Comparison of ENCODE assay signal across 8 mouse cellular contexts in the genomic region with DNA sequence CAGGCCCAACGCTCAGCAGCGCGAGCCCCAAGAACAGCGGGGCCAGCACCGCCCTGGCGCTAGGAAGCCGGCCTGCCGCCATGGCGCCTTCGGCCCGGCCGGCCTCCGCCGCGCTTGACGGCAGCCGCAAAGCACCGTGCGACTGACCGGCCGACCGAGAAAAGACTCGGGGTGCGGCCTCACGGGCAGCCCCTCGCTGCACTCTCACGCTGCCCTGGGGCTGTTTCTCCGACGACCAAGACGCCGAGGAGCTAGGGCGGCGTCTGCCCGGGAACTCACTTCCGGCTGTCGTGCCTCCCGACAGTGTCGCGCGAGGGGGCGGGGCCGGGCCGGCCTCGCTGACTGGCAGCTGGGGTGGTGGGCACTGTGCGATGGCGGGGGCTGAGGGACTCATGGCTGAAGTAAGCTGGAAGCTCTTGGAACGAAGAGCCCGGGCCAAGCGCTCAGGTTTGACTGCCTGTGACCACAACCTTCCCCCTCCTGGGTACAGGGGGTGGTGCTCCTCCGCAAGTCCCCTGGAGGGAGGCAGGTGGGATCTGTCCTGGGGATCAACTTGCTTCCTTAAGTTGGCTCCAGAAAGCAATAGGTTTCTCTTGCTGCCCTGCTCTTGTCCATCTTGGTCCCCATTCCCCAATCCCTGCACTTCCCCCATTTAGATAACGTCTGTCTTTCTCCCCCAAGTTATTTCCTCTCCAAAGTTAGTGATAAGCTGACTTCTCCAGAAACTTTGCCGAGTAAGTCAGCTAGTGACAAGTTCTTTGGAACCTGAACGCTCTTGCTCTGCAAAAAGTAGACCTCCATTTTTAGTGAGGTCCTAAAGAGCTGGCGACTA. TPM values are rescaled to one million over a fixed set of nuclear protein-coding genes. Genes with fewer than 3 reads are reported as not detected.
DNase-seq lines count a peak whose midpoint lies in the region; ATAC-seq and TF ChIP-seq lines count a peak whose summit lies in the region.

A gene (minus strand): TSS at position 265 of the 832 bp plus-strand sequence.
A gene (plus strand): TSS at position 303 of the 832 bp plus-strand sequence.

- under 1% methylated on average over 54 of the region's 54 CpGs for WGBS in forebrain, embryonic 15.5 days
- WGBS in lung, adult 2 months, result 1% methylated on average over 53 of the region's 54 CpGs

- DNase-seq in ES-CJ7 (ENCODE audit: low read depth, low spot score), result peak; percentile 97
- peak; percentile 82 for DNase-seq in cerebellum, adult 11 months
- peak; percentile 78 for DNase-seq in heart, postnatal 25 days (ENCODE audit: low spot score)
- DNase-seq in layer of hippocampus, adult 18-20 months (ENCODE audit: low spot score in 2 of 2), result peak; percentile 85 to 92
- peak; percentile 95 for DNase-seq in lung, adult 2 months
- peak; percentile 85 to 86 for DNase-seq in thymus, adult 18-20 months

- peaks cover 19% of the 10 kb centered on the region for H3K4me1 ChIP-seq in forebrain, embryonic 15.5 days
- H3K4me1 ChIP-seq in lung, adult 2 months (ENCODE audit: control insufficient read depth, insufficient read depth, low read length), result peaks cover 9% of the 10 kb centered on the region

- ATAC-seq in forebrain, embryonic 15.5 days (replicated peaks), result peak; percentile 98
- ATAC-seq in neutrophil, adult 5-6 weeks (ENCODE audit: extremely low read depth, insufficient number of reproducible peaks, low FRiP score, poor library complexity, severe bottlenecking), result peak; percentile 83

- peak within 1 kb of the TSS; percentile 97 for H3K27ac ChIP-seq in forebrain, embryonic 15.5 days (replicated peaks)

- peak within 1 kb of the TSS; percentile 92 for H3K9ac ChIP-seq in forebrain, embryonic 15.5 days (replicated peaks)

- intact Hi-C loops in heart, postnatal 25 days (cut with DNase I), result no loop called here

- H3K36me3 ChIP-seq in forebrain, embryonic 15.5 days, result peaks cover 12% of the 10 kb centered on the region; the same call in 1 of the 2 replicates

- no peak for TF ChIP-seq CTCF in lung, adult 2 months (IDR thresholded peaks at IDR 0.05; ENCODE audit: insufficient read depth, low read length)

- peak within 1 kb of the TSS; percentile 91 for H3K4me3 ChIP-seq in forebrain, embryonic 15.5 days
- peak within 1 kb of the TSS; percentile 80 for H3K4me3 ChIP-seq in lung, adult 2 months (replicated peaks; ENCODE audit: extremely low read depth, low read depth, low read length)

- peak within 1 kb of the TSS; percentile 77 for H3K4me2 ChIP-seq in forebrain, embryonic 15.5 days (replicated peaks)

- H3K9me3 ChIP-seq in forebrain, embryonic 15.5 days, result no peaks in the 10 kb centered on the region

- H3K27me3 ChIP-seq in forebrain, embryonic 15.5 days, result no peaks in the 10 kb centered on the region

- TF ChIP-seq POLR2A in lung, adult 2 months (IDR thresholded peaks at IDR 0.05; ENCODE audit: borderline replicate concordance, extremely low read depth, low read depth, low read length), result peak; percentile 73

RNA-seq across cellular contexts. Expression of the first gene that starts in this region (rescaled TPM):
- polyA plus RNA-seq in forebrain, embryonic 15.5 days (2015; fragmentation: Nextera tagmentation; extraction: Ambion mirVana), result 147 and 160 TPM in 2 replicates
- 10 to 100 TPM; 44.1 to 49.5 TPM for total RNA-seq in heart, postnatal 25 days (2021)
- 100 to 1,000 TPM; 160 to 162 TPM for total RNA-seq in layer of hippocampus, adult 18-20 months (2021)
- 15.5 and 16.1 TPM in 2 replicates for polyA plus RNA-seq in lung, adult 2 months (2012; rRNA removed)
- 33.9 and 34.0 TPM in 2 replicates for total RNA-seq in neutrophil, adult 5-6 weeks (2017)

RNA-seq across cellular contexts. Expression of the second gene that starts in this region (rescaled TPM):
- 28.0 and 30.1 TPM in 2 replicates for polyA plus RNA-seq in forebrain, embryonic 15.5 days (2015; fragmentation: Nextera tagmentation; extraction: Ambion mirVana)
- total RNA-seq in heart, postnatal 25 days (2021), result 10 to 100 TPM; 55.4 to 58.4 TPM
- 10 to 100 TPM; 40.3 to 43.9 TPM for total RNA-seq in layer of hippocampus, adult 18-20 months (2021)
- 4.4 and 8.6 TPM in 2 replicates for polyA plus RNA-seq in lung, adult 2 months (2012; rRNA removed)
- total RNA-seq in neutrophil, adult 5-6 weeks (2017), result 23.9 and 26.4 TPM in 2 replicates

Comparison
In these comparisons a context has a peak if more than half of its experiments do, and no peak if none do; other contexts are left out.
1. Peak in every context shown above with its lines: DNase-seq, ATAC-seq, H3K4me3 ChIP-seq and H3K27ac ChIP-seq.